8 mouse cellular contexts compared by ENCODE assay signal in genomic region chr10:12922077-12922573, GRCm38 (mm10). TPM values are rescaled to one million over a fixed set of nuclear protein-coding genes. Genes with fewer than 3 reads are reported as not detected.
DNase-seq lines count a peak whose midpoint lies in the region; ATAC-seq and TF ChIP-seq lines count a peak whose summit lies in the region.

No protein-coding gene starts in this region.

- H3K4me3 ChIP-seq in cerebellum, adult 2 months (replicated peaks; ENCODE audit: insufficient read depth, low read depth, low read length) = peak overlapping the region; percentile 83
- peak overlapping the region; percentile 53 for H3K4me3 ChIP-seq in C2C12 (ENCODE audit: insufficient read depth, poor library complexity, severe bottlenecking)
- peak overlapping the region; percentile 50 for H3K4me3 ChIP-seq in forebrain, embryonic 14.5 days (ENCODE audit: low read depth, low read length)
- peak overlapping the region; percentile 64 to 95 for H3K4me3 ChIP-seq in liver, embryonic 14.5 days (ENCODE audit: insufficient read depth in 1 of 2, low read depth in 2 of 2, low read length in 2 of 2)

- no peak overlapping the region for H3ac ChIP-seq in C2C12 (ENCODE audit: control insufficient read depth, insufficient read length, low read depth)

- H3K4me2 ChIP-seq in forebrain, embryonic 14.5 days (ENCODE audit: low read length) = peak overlapping the region; percentile 55
- H3K4me2 ChIP-seq in liver, embryonic 14.5 days (ENCODE audit: low read depth) = peak overlapping the region; percentile 78

- H3K79me2 ChIP-seq in C2C12 (ENCODE audit: control insufficient read depth, insufficient read depth) = no peaks in the 10 kb centered on the region

- TF ChIP-seq POLR2A in cerebellum, adult 2 months (IDR thresholded peaks at IDR 0.05; ENCODE audit: borderline replicate concordance, insufficient read depth, low read length) = no peak

- intact Hi-C loops in left cerebral cortex, postnatal 25 days (cut with DNase I) = loop anchor here (2.0 to 5.0 kb wide), 3 partner anchors 53 to 230 kb away; partner anchors contain the start of genes Sf3b5 and Utrn

- H3K4me1 ChIP-seq in cerebellum, adult 2 months (ENCODE audit: control insufficient read depth, insufficient read depth, low read length) = peaks cover 7% of the 10 kb centered on the region; the same call in 1 of the 2 replicates
- peaks cover 6% of the 10 kb centered on the region; the same call in 1 of the 2 replicates for H3K4me1 ChIP-seq in forebrain, embryonic 14.5 days (ENCODE audit: control insufficient read depth, insufficient read depth, low read length)
- H3K4me1 ChIP-seq in liver, embryonic 14.5 days (replicated peaks; ENCODE audit: control insufficient read depth in 2 of 2, insufficient read depth in 2 of 2, low read length in 1 of 2) = peaks cover 0 to 5% of the 10 kb centered on the region in 2 experiments; a peak in 2 of 4 replicates

- peak; percentile 20; the same call in 1 of the 2 replicates for TF ChIP-seq EP300 in liver, embryonic 14.5 days (IDR thresholded peaks at IDR 0.05; ENCODE audit: low read depth)

- H3K9me3 ChIP-seq in forebrain, embryonic 14.5 days (replicated peaks; ENCODE audit: control insufficient read depth, low read length) = no peaks in the 10 kb centered on the region
- no peaks in the 10 kb centered on the region for H3K9me3 ChIP-seq in liver, embryonic 14.5 days (ENCODE audit: control insufficient read depth, low read length)

- H3K36me3 ChIP-seq in C2C12 (ENCODE audit: control insufficient read depth, insufficient read depth) = no peaks in the 10 kb centered on the region
- H3K36me3 ChIP-seq in forebrain, embryonic 14.5 days (ENCODE audit: control insufficient read depth, insufficient read depth, low read length) = no peaks in the 10 kb centered on the region
- no peaks in the 10 kb centered on the region for H3K36me3 ChIP-seq in liver, embryonic 14.5 days (replicated peaks; ENCODE audit: control insufficient read depth, insufficient read depth, low read depth)

- TF ChIP-seq CTCF in cerebellum, adult 2 months (IDR thresholded peaks at IDR 0.05; ENCODE audit: borderline replicate concordance, insufficient read depth, low read depth, low read length) = no peak
- no peak for TF ChIP-seq CTCF in C2C12 (IDR thresholded peaks at IDR 0.05; ENCODE audit: control insufficient read depth, insufficient read depth, insufficient read length)
- no peak for TF ChIP-seq CTCF in liver, embryonic 14.5 days (IDR thresholded peaks at IDR 0.05; ENCODE audit: low read depth)

- no peak for DNase-seq in cerebellum, adult 2 months
- DNase-seq in cerebellum, adult 8-10 months = no peak
- DNase-seq in forebrain, embryonic 14.5 days (ENCODE audit: low spot score) = no peak
- DNase-seq in liver, embryonic 14.5 days (ENCODE audit: low read depth in 3 of 3, low spot score in 3 of 3) = no peak
- DNase-seq in adrenal gland, postnatal 14 days = no peak
- no peak for DNase-seq in left cerebral cortex, postnatal 25 days (ENCODE audit: low spot score in 2 of 2)
- DNase-seq in cerebellum, adult 9-11 months = no peak

- H3K9ac ChIP-seq in forebrain, embryonic 14.5 days (ENCODE audit: low read length) = 0 out of 2 replicates have a peak overlapping the region, but pooled peaks have one; percentile 32
- peak overlapping the region; percentile 91 for H3K9ac ChIP-seq in liver, embryonic 14.5 days (replicated peaks)

- WGBS in cerebellum, adult 2 months = 4% methylated on average over 13 of the region's 13 CpGs
- WGBS in forebrain, embryonic 14.5 days = 1% methylated on average over 13 of the region's 13 CpGs
- 2% methylated on average over 13 of the region's 13 CpGs for WGBS in liver, embryonic 14.5 days (ENCODE audit: insufficient replicate concordance)

- no peak overlapping the region for H3K27ac ChIP-seq in cerebellum, adult 2 months (ENCODE audit: insufficient read depth, low read length)
- no peak overlapping the region for H3K27ac ChIP-seq in forebrain, embryonic 14.5 days (ENCODE audit: low read depth, low read length)
- peak overlapping the region; percentile 61; the same call in 1 of the 2 replicates for H3K27ac ChIP-seq in liver, embryonic 14.5 days

- no peaks in the 10 kb centered on the region for H3K79me3 ChIP-seq in C2C12 (ENCODE audit: low read depth)

- no peaks in the 10 kb centered on the region for H3K27me3 ChIP-seq in cerebellum, adult 2 months (ENCODE audit: control insufficient read depth, insufficient read depth, low read length)
- no peaks in the 10 kb centered on the region for H3K27me3 ChIP-seq in C2C12 (ENCODE audit: control insufficient read depth, insufficient read depth, insufficient read length)
- no peaks in the 10 kb centered on the region for H3K27me3 ChIP-seq in forebrain, embryonic 14.5 days (replicated peaks; ENCODE audit: control insufficient read depth, insufficient read depth, low read length)
- no peaks in the 10 kb centered on the region for H3K27me3 ChIP-seq in liver, embryonic 14.5 days (ENCODE audit: control insufficient read depth, insufficient read depth, low read length)

- ATAC-seq in forebrain, embryonic 14.5 days = peak; percentile 51; the same call in 1 of the 2 replicates
- peak; percentile 38 for ATAC-seq in liver, embryonic 14.5 days (ENCODE audit: insufficient read depth)

TF ChIP-seq in C2C12, 6 proteins besides CTCF, POLR2A, EP300 and RAD21:
- TF ChIP-seq CEBPB (IDR thresholded peaks at IDR 0.05; ENCODE audit: low read depth) (no peak), MYOD1 (IDR thresholded peaks at IDR 0.05; ENCODE audit: control insufficient read depth, insufficient read length, low read depth) (no peak), MYOG (IDR thresholded peaks at IDR 0.05; ENCODE audit: control insufficient read depth, extremely low read depth, insufficient read length) (no peak), USF1 (IDR thresholded peaks at IDR 0.05; ENCODE audit: low read depth) (no peak), FOSL1 (IDR thresholded peaks at IDR 0.05; ENCODE audit: insufficient read depth, low read length, poor library complexity, severe bottlenecking) (no peak), MAX (IDR thresholded peaks at IDR 0.05) (no peak)

RNA-seq across cellular contexts. Expression of gene Stx11, which starts 42.0 kb away (rescaled TPM):
- polyA plus RNA-seq in cerebellum, adult 2 months (2012; rRNA removed) = 0.10 and 0.11 TPM in 2 replicates
- 2.5 TPM for polyA plus RNA-seq in C2C12 (2012; fragmentation: generic; extraction: Trizol)
- polyA plus RNA-seq in forebrain, embryonic 14.5 days (2014; fragmentation: Nextera tagmentation; extraction: Ambion mirVana) = 0.93 and 0.98 TPM in 2 replicates
- 5.7 and 6.1 TPM in 2 replicates for polyA plus RNA-seq in liver, embryonic 14.5 days (2012; rRNA removed)
- 12.3 and 13.1 TPM in 2 replicates for polyA plus RNA-seq in liver, embryonic 14.5 days (2014; fragmentation: Nextera tagmentation; extraction: Ambion mirVana)
- total RNA-seq in adrenal gland, postnatal 14 days (2021) = 6.2 and 6.7 TPM in 2 replicates
- under 1 TPM; 0.11 to 0.34 TPM for total RNA-seq in left cerebral cortex, postnatal 25 days (2021)

RNA-seq across cellular contexts. Expression of gene Utrn, which starts 53.0 kb away (rescaled TPM):
- polyA plus RNA-seq in cerebellum, adult 2 months (2012; rRNA removed) = 32.5 and 33.5 TPM in 2 replicates
- 10.5 TPM for polyA plus RNA-seq in C2C12 (2012; fragmentation: generic; extraction: Trizol)
- polyA plus RNA-seq in forebrain, embryonic 14.5 days (2014; fragmentation: Nextera tagmentation; extraction: Ambion mirVana) = 7.2 and 15.8 TPM in 2 replicates
- polyA plus RNA-seq in liver, embryonic 14.5 days (2012; rRNA removed) = 1.9 and 2.7 TPM in 2 replicates
- 4.4 and 6.0 TPM in 2 replicates for polyA plus RNA-seq in liver, embryonic 14.5 days (2014; fragmentation: Nextera tagmentation; extraction: Ambion mirVana)
- 95.5 and 99.1 TPM in 2 replicates for total RNA-seq in adrenal gland, postnatal 14 days (2021)
- 10 to 100 TPM; 53.8 to 58.0 TPM for total RNA-seq in left cerebral cortex, postnatal 25 days (2021)
